ENCODE assay signal across 30 mouse cellular contexts in the genomic region with DNA sequence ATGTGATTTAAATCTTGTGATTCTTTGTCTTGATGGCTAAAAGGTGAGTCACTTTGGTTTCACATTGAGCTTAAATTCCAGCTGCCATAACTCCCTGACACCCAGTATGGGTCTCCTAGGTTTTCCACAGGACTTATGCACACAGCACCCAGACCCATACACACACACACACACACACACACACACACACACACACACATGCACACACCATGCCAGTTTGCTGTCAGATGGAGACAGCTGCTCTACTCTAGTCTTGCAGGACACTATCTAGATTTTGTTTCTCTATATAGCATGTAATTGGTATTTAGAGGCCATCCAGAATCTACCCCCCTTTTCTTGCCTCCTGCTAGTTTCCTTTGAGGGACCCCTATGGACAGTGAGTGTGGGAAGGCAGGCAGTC. TPM values are rescaled to one million over a fixed set of nuclear protein-coding genes. Genes with fewer than 3 reads are reported as not detected.
"Had no signal": no experiment of that assay in that cellular context is flagged by ENCODE, and none has a peak within 500 bp of the region (broad histone marks: within the 10 kb centered on the region; RNA-seq: fewer than 3 reads in every experiment).

No protein-coding gene starts in this region.

- H3K9ac ChIP-seq: limb, embryonic 12.5 days; limb, embryonic 15.5 days; liver, embryonic 12.5 days; liver, embryonic 13.5 days; liver, embryonic 14.5 days; liver, embryonic 15.5 days; liver, postnatal 0 days; lung, embryonic 14.5 days; lung, embryonic 15.5 days; midbrain, embryonic 12.5 days; midbrain, embryonic 13.5 days; midbrain, embryonic 15.5 days had no signal

- H3K36me3 ChIP-seq: limb, embryonic 12.5 days; liver, embryonic 13.5 days; liver, embryonic 15.5 days; lung, embryonic 15.5 days; midbrain, embryonic 12.5 days; midbrain, embryonic 15.5 days had no signal

- H3K4me2 ChIP-seq: limb, embryonic 12.5 days; limb, embryonic 15.5 days; liver, embryonic 11.5 days; liver, embryonic 12.5 days; liver, embryonic 13.5 days; liver, embryonic 15.5 days; lung, embryonic 14.5 days; lung, embryonic 15.5 days; midbrain, embryonic 11.5 days; midbrain, embryonic 12.5 days; midbrain, embryonic 13.5 days; midbrain, embryonic 15.5 days had no signal

- H3K9me3 ChIP-seq: limb, embryonic 15.5 days; liver, embryonic 12.5 days; liver, embryonic 13.5 days; liver, embryonic 15.5 days; lung, embryonic 15.5 days; midbrain, embryonic 12.5 days; midbrain, embryonic 13.5 days; midbrain, embryonic 15.5 days had no signal

- H3K27ac ChIP-seq: left cerebral cortex, adult 2 months; limb, embryonic 12.5 days; limb, embryonic 15.5 days; liver, embryonic 12.5 days; liver, embryonic 13.5 days; liver, embryonic 14.5 days; liver, embryonic 15.5 days; lung, embryonic 15.5 days; macrophage; midbrain, embryonic 10.5 days; midbrain, embryonic 12.5 days; midbrain, embryonic 13.5 days; midbrain, embryonic 15.5 days had no signal

- DNase-seq: left cerebral cortex, postnatal 4 days; liver; liver, embryonic 13.5 days; liver, postnatal 0 days; lung, adult 18-20 months; lung, adult 2 months; lung, embryonic 14.5 days; lung, postnatal 10 days; lung, postnatal 14 days; lung, postnatal 36 days; lung, postnatal 4 days; midbrain, embryonic 14.5 days had no signal

- ATAC-seq: liver, embryonic 12.5 days; liver, postnatal 0 days; lung, postnatal 0 days; midbrain, embryonic 13.5 days; midbrain, embryonic 15.5 days; midbrain, embryonic 16.5 days had no signal

- H3K4me3 ChIP-seq: left cerebral cortex, adult 2 months; limb, embryonic 12.5 days; limb, embryonic 15.5 days; liver, embryonic 12.5 days; liver, embryonic 13.5 days; liver, embryonic 15.5 days; lung, embryonic 15.5 days; megakaryocyte, embryonic 14.5 days; midbrain, embryonic 10.5 days; midbrain, embryonic 12.5 days; midbrain, embryonic 13.5 days; midbrain, embryonic 15.5 days had no signal

- H3K27me3 ChIP-seq: limb, embryonic 15.5 days; midbrain, embryonic 12.5 days; midbrain, embryonic 13.5 days; midbrain, embryonic 15.5 days had no signal

- H3K4me1 ChIP-seq: limb, embryonic 15.5 days; liver, embryonic 12.5 days; liver, embryonic 13.5 days; lung, embryonic 15.5 days had no signal

RNA-seq across cellular contexts. Expression of a gene that starts 5.4 kb away (rescaled TPM):
- polyA plus RNA-seq: liver, adult 2 months; liver, embryonic 14.5 days; macrophage had no signal

RNA-seq across cellular contexts. Expression of a gene that starts 35.9 kb away (rescaled TPM):
- polyA plus RNA-seq: macrophage had no signal
